Mouse (Mus musculus): ENCODE measurements around the gene Trp73. TPM values are rescaled to one million over a fixed set of nuclear protein-coding genes. Genes with fewer than 3 reads are reported as not detected.

Gene Trp73
- total RNA-seq, 2 experiments from 2014 or later = not detected

DNA sequence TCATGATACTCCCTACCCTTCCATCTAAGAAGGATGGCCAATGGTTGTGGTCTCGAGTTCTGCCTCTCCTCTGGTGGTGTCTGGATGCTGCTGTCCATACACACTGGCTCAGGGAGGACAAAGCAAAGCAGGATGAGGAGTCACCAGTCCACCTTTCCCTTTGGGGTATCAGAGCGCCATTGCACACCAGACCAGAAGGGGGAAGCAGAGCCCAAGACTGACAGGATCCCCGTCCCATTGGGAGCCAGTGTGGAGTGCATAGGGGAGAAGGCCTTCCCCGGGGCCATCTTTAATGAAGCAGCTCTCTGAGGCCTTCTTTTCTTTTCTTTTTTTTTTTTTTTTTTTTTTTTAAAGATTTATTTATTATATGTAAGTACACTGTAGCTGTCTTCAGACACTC, 86.9 kb downstream of the Trp73 start:
- no peak for ATAC-seq (replicated peaks; ENCODE audit: poor library complexity, severe bottlenecking)

DNA sequence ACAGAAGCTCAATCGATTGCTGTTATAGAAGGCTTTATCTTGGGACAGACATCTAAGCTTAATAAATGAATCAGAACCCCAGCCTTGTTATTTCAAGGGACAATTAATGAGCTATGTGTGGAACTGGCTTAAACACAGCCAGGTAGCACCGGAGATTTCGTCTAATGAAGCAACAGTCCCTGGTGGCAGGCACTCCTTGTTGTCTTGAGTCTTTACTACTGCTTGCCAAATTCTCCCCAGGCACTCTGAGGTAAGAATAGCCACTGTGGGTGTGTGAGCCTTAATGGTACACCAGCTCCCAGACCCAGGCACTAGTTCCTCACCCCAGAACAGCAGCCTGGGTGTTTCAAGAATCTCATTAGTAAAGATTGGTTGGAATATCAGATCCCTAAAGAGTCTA, 88.6 kb downstream of the Trp73 start:
- no peak for ATAC-seq (replicated peaks; ENCODE audit: poor library complexity, severe bottlenecking)

- no peak for ATAC-seq (replicated peaks; ENCODE audit: poor library complexity, severe bottlenecking)
Measured at GRCm38 (mm10) chr4:154045837-154046236, 94.2 kb downstream of the Trp73 start.

GRCm38 (mm10) chr4:154042577-154042976, 97.4 kb downstream of the Trp73 start, which contains the start of gene Ccdc27:
Gene Ccdc27 (minus strand): TSS chr4:154042677.
- ATAC-seq (replicated peaks; ENCODE audit: poor library complexity, severe bottlenecking) = no peak

GRCm38 (mm10) chr4:154037123-154037522, 102.9 kb downstream of the Trp73 start:
- ATAC-seq (replicated peaks; ENCODE audit: poor library complexity, severe bottlenecking) = no peak

DNA sequence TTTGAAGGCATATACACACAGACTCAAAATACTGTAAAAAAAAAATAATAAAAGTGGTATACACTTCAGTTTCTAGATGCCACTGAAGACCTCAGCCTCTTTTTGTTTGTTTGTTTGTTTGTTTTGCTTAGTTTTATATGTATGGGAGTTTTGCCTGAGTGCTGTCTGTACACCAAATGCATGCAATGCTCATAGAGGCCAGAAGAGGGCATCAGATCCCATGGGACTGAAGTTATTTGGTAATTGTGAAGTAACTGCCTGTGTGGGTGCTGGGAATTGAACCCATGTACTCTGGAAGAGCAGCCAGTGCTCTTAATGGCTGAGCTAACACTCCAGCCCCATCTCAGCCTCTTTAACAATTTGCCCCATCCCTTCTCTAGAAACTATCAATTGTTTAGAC, 111.4 kb downstream of the Trp73 start:
- no peak; the same call in 1 of the 2 replicates for ATAC-seq (replicated peaks; ENCODE audit: poor library complexity, severe bottlenecking)

DNA sequence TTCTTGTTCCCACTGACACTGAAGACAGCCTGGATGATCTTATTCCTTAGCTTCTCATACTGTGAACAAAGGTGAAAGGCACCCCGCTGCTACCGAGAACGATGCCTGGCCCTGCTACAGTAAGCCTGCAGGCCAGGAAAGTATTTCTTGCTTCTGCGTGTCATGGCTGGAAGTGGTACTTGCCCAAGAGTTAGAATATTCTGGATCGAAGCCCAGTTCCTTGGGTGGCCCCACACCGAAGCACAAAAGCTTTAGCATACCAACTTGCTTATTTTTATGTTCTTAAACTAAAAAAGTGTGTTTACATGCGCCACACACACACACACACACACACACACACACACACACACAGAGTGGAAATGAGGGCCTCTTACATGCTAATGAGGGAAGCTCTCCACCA, 111.9 kb downstream of the Trp73 start:
- ATAC-seq (replicated peaks; ENCODE audit: poor library complexity, severe bottlenecking) = no peak

DNA sequence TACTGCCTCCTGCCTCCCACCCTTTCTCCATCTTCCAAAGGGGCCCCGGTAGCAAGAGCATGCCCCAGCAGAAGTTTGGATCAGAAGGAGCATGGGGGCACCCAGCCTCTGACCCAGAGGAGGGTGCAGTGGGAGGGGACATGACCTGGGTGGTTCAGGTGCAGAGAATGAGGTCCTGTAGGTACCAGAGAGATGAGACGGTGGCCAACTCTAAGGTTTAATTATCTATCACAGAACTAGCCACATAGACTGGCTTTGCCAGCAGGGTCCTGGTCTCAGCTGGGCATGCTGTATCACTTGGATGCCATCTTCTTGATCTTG, 113.6 kb downstream of the Trp73 start:
- ATAC-seq (replicated peaks; ENCODE audit: poor library complexity, severe bottlenecking) = no peak

DNA sequence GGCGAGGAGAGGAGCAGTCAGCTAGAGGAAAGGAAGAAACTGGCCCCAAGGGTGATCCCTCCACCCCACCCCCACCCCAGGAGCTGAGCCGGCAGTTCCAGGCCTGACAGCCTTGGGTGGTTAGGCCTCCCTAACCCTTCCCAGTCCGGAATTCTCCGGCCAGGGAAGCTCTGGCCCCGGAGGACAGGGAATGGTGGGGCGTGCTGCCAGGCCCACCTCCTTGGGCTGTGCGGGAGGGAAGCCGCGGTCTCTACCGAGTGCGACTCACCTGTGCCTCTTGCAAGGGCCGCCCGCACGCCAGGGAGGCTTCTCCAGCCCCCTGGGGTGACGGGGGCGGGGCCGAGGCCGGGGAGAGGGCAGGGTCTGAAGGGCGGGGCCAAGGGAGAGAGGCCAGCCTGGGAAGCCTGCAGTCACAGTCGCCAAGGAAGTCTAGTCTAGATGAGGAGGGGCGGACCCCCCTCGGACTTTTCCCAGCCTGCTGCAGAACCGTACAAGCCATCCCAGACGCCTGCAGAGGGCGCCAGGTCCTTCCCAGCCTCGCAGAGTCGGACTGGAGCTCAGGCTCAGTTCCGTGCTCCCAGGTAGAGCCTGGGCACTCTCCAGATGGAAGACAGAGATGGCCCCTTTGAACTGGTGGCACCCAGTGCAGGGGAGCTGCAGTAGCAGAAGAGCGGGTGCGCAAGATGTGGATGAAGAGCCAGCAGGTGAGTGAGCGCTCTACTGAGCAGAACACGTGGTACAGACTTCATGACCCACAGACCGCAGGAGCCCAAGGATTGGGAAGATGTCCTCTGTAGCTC, 114.2 kb downstream of the Trp73 start, which contains the start of gene Smim1:
TSS of gene Smim1 (minus strand) at position 590 of the 800 bp plus-strand sequence.
- ATAC-seq (replicated peaks; ENCODE audit: poor library complexity, severe bottlenecking) = peak; percentile 52

GRCm38 (mm10) chr4:154024729-154025521, 115.1 kb downstream of the Trp73 start:
- ATAC-seq (replicated peaks; ENCODE audit: poor library complexity, severe bottlenecking) = no peak

DNA sequence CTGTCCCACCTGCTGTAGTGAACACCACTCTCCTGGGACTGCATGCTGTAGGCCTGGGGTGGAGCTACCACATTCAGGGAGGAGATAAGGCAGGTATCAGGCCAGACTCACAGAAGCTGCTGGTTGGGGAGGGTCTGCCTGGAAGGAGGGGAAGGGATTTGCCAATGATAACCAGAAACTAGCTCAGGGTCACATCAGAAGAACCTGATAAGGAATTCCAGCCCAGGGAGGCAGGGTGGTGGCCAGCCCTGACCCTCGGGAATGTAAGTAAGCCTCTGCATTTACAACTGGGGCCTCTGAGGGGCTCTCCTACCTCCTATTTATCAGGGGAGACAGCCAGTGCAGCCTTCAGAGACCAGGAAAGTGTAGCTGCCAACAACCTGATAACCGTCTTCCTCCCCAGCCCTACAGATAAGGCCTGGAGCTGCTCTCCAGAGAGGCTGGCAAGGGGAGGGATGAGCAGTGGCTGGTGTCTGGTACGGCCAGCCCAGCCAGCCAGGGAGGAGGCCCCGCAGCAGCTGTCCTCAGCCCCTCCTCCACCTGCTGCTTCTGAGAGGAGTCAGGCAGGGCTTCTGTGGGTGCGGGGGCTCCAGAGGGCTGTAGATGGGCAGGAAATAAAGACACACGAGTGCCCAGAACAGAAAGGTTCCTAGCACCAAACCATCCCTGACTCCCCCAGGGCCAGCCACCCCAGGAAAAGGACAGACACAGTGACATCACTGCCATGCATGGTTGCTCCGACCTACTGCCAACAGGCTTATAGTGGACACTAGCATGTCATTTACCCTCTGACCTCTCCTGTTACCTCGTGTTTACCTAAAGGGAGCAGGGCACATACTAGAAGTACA, 116.0 kb downstream of the Trp73 start:
- ATAC-seq (replicated peaks; ENCODE audit: poor library complexity, severe bottlenecking) = no peak

DNA sequence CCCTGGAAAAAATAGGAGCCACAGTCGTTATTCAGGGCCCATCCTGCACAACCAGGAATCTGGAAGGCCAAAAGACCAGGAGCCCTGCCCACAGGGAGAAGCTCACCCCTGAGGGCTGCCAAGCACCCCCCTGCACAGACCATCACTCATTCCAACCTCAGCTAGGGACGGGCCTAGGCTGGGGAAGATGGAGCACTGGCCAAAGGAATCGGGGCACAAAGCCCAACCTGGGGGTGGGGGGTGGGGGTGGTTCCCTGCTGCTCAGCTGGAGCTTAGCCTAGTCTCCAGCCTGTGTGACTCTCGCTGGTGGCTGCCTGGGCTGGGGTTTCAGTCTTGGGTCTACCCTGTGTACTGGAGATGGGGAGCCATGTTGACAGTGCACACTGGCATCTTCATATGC, 117.2 kb downstream of the Trp73 start:
- no peak for ATAC-seq (replicated peaks; ENCODE audit: poor library complexity, severe bottlenecking)

DNA sequence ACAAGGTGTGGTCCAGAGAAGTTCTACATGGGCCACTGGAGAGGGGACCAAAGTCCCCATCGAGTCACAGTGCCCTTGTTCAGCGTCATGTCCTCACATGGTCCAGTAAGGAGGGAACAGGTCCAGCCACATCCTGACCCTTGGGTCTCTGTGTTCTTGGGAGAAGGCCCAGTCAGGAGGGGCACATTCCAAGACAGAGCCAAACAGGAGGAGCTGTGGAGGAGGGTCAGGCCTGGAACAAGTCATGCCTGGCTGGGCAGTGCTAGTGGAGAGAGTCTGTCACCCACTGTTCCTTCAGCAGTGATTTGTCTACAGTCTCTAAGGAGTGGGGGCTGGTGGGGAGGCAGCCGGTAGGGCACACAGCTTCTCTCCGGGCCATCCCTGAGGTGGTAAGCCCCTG, 117.6 kb downstream of the Trp73 start:
- no peak for ATAC-seq (replicated peaks; ENCODE audit: poor library complexity, severe bottlenecking)

GRCm38 (mm10) chr4:154021432-154021831, 118.6 kb downstream of the Trp73 start:
- no peak for ATAC-seq (replicated peaks; ENCODE audit: poor library complexity, severe bottlenecking)

DNA sequence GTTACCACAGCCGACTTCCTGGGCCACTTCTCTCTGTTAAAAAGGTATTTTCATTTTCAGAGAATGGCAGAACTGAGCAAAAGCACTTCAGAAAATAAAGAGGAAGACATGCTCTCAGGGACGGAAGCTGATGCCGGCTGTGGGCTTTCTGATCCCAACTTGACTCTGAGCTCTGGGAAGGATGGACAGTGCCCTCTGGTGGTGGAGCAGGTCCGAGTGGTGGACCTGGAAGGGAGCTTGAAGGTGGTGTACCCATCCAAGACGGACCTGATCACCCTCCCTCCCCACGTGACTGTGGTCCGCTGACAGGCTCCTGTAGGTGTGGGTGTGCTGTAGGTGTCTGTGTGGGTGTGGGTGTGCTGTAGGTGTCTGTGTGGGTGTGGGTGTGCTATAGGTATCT, 120.4 kb downstream of the Trp73 start:
- peak; percentile 77 for ATAC-seq (replicated peaks; ENCODE audit: poor library complexity, severe bottlenecking)

DNA sequence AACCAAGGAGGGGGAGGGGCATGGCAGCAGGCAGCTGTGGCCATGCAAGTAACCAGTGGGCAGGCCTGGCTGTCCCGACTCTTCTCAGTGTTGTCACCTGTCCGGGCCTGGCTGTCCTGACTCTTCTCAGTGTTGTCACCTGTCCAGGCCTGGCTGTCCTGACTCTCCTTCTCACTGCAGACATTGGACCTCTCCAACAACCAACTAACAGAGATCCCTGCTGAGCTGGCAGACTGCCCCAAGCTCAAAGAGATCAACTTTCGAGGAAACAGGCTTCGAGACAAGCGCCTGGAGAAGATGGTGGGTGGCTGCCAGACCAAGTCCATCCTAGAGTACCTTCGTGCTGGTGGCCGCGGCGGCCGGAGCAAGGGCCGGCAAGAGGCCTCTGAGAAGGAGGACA, 124.5 kb downstream of the Trp73 start:
- ATAC-seq (replicated peaks; ENCODE audit: poor library complexity, severe bottlenecking) = no peak

GRCm38 (mm10) chr4:154012132-154012882, 127.7 kb downstream of the Trp73 start:
- peak; percentile 53 for ATAC-seq (replicated peaks; ENCODE audit: poor library complexity, severe bottlenecking)

DNA sequence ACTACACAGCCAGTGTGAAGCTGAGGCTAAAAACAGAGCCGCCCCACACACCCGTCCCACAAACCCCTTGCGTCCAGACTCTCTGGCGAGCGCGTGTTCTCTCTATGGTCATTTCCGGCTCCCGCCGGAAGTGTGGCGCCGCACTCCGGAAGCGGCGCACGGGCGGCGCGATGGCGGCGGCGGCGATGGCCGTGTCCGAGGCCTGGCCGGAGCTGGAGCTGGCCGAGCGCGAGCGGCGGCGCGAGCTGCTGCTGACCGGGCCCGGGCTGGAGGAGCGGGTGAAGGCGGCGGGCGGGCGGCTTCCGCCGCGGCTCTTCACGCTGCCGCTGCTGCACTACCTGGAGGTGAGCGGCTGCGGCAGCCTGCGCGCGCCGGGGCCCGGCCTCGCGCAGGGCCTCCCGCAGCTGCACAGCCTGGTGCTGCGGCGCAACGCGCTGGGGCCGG, 128.3 kb downstream of the Trp73 start, which contains the start of gene Lrrc47:
TSS of gene Lrrc47 (plus strand) at position 86 of the 444 bp plus-strand sequence.
- peak; percentile 88 for ATAC-seq (replicated peaks; ENCODE audit: poor library complexity, severe bottlenecking)

DNA sequence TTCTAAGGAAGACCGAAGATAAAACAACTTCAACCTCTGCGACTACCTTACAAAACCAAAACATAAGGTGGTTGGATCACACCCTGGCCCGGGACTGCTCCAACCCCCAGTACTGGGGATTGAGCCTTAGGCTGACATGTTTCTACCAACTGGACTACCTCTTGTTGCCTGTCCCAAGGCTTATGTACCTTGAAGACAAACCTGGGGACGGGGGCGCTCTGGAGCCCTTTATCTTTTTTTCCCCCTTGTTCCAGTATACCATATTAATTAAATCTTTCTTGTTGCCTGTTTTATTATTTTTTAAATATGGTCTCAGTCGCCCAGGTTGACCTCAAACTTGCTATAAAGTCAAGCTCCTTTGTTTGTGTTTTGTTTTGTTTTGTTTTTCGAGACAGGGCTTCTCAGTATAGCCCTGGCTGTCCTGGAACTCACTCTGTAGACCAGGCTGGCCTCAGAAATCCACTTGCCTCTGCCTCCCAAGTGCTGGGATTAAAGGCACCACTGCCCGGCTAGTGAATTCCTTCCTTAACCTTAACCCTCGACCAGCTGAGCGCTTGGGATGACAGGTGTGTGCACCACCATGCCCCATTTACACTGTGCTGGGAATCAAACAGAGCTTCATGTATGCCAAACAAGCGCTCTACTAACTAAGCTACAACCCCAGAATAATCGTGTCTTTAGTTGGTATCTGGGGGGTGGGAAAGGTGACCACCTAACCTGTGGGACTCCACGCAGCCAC, 128.9 kb downstream of the Trp73 start:
- ATAC-seq (replicated peaks; ENCODE audit: poor library complexity, severe bottlenecking) = peak; percentile 28
